In genomic region chr4:133213661-133214060, GRCm38 (mm10) we compare ENCODE assay signal across 9 mouse cellular contexts. TPM values are rescaled to one million over a fixed set of nuclear protein-coding genes. Genes with fewer than 3 reads are reported as not detected.
DNase-seq lines count a peak whose midpoint lies in the region; ATAC-seq and TF ChIP-seq lines count a peak whose summit lies in the region.
"Had no signal": no experiment of that assay in that cellular context is flagged by ENCODE, and none has a peak within 500 bp of the region (broad histone marks: within the 10 kb centered on the region; RNA-seq: fewer than 3 reads in every experiment).

No protein-coding gene starts in this region.

- no peak overlapping the region for H3K27ac ChIP-seq in embryonic facial prominence, embryonic 11.5 days (replicated peaks; ENCODE audit: low read depth, low read length)
- no peak overlapping the region for H3K27ac ChIP-seq in hindbrain, embryonic 14.5 days
- no peak overlapping the region for H3K27ac ChIP-seq in midbrain, postnatal 0 days (ENCODE audit: low read depth, low read length)

- H3K4me1 ChIP-seq in embryonic facial prominence, embryonic 11.5 days (ENCODE audit: control insufficient read depth, insufficient read depth, low read length): peaks cover 15% of the 10 kb centered on the region
- H3K4me1 ChIP-seq in hindbrain, embryonic 14.5 days (replicated peaks; ENCODE audit: control insufficient read depth, insufficient read depth, low read length): peaks cover 11% of the 10 kb centered on the region; the same call in 1 of the 2 replicates
- peaks cover 11% of the 10 kb centered on the region; the same call in 1 of the 2 replicates for H3K4me1 ChIP-seq in midbrain, postnatal 0 days (ENCODE audit: insufficient read depth, low read length)

- peak overlapping the region; percentile 99 for H3K4me2 ChIP-seq in embryonic facial prominence, embryonic 11.5 days (ENCODE audit: low read depth, low read length)
- H3K4me2 ChIP-seq in hindbrain, embryonic 14.5 days (replicated peaks): peak overlapping the region; percentile 99
- peak overlapping the region; percentile 96 for H3K4me2 ChIP-seq in midbrain, postnatal 0 days (ENCODE audit: low read depth, low read length, poor library complexity, severe bottlenecking)

- H3K36me3 ChIP-seq in embryonic facial prominence, embryonic 11.5 days (replicated peaks; ENCODE audit: control insufficient read depth, insufficient read depth, low read depth, low read length): no peaks in the 10 kb centered on the region
- no peaks in the 10 kb centered on the region for H3K36me3 ChIP-seq in hindbrain, embryonic 14.5 days (replicated peaks; ENCODE audit: control insufficient read depth, insufficient read depth)
- no peaks in the 10 kb centered on the region for H3K36me3 ChIP-seq in midbrain, postnatal 0 days (ENCODE audit: insufficient read depth, low read length)

- no peak for TF ChIP-seq CTCF in midbrain, postnatal 0 days (IDR thresholded peaks at IDR 0.05)

- H3K9ac ChIP-seq in embryonic facial prominence, embryonic 11.5 days (replicated peaks; ENCODE audit: low read length): no peak overlapping the region
- no peak overlapping the region for H3K9ac ChIP-seq in hindbrain, embryonic 14.5 days
- H3K9ac ChIP-seq in midbrain, postnatal 0 days (replicated peaks; ENCODE audit: low read length, poor library complexity, severe bottlenecking): 0 out of 2 replicates have a peak overlapping the region, but pooled peaks have one; percentile 76

- no peak overlapping the region for H3K4me3 ChIP-seq in embryonic facial prominence, embryonic 11.5 days (ENCODE audit: low read depth, low read length)
- peak overlapping the region; percentile 71; the same call in 1 of the 2 replicates for H3K4me3 ChIP-seq in hindbrain, embryonic 14.5 days (replicated peaks; ENCODE audit: low read length)
- H3K4me3 ChIP-seq in midbrain, postnatal 0 days (ENCODE audit: low read depth, low read length): peak overlapping the region; percentile 74; the same call in 1 of the 2 replicates

- DNase-seq in kidney, postnatal 10 days: peak; percentile 8
- no peak for DNase-seq in kidney, postnatal 4 days
- no peak for DNase-seq in embryonic facial prominence, embryonic 11.5 days (ENCODE audit: low spot score)
- DNase-seq in hindbrain, embryonic 14.5 days (ENCODE audit: low spot score): no peak
- no peak for DNase-seq in midbrain, postnatal 0 days (ENCODE audit: low spot score)
- no peak for DNase-seq in frontal cortex, postnatal 25 days (ENCODE audit: low spot score in 2 of 2)
- DNase-seq in left cerebral cortex, postnatal 36 days (ENCODE audit: low spot score in 2 of 2): no peak
- DNase-seq in frontal cortex, postnatal 36 days (ENCODE audit: low spot score in 2 of 2): no peak

- no peak for ATAC-seq in embryonic facial prominence, embryonic 11.5 days (replicated peaks; ENCODE audit: insufficient number of reproducible peaks, low FRiP score, low TSS enrichment, low read depth)
- ATAC-seq in hindbrain, embryonic 14.5 days (ENCODE audit: low FRiP score): no peak
- no peak for ATAC-seq in midbrain, postnatal 0 days (ENCODE audit: low FRiP score)

- no peaks in the 10 kb centered on the region for H3K9me3 ChIP-seq in embryonic facial prominence, embryonic 11.5 days (replicated peaks; ENCODE audit: control insufficient read depth, low read length)
- H3K9me3 ChIP-seq in hindbrain, embryonic 14.5 days (ENCODE audit: control insufficient read depth, low read length): no peaks in the 10 kb centered on the region
- H3K9me3 ChIP-seq in midbrain, postnatal 0 days (ENCODE audit: low read length): no peaks in the 10 kb centered on the region

- peaks cover 22% of the 10 kb centered on the region for H3K27me3 ChIP-seq in embryonic facial prominence, embryonic 11.5 days (ENCODE audit: control insufficient read depth, insufficient read depth, low read length)
- H3K27me3 ChIP-seq in hindbrain, embryonic 14.5 days (ENCODE audit: control insufficient read depth, insufficient read depth, low read length): peaks cover 30% of the 10 kb centered on the region; the same call in 1 of the 2 replicates
- H3K27me3 ChIP-seq in midbrain, postnatal 0 days (ENCODE audit: insufficient read depth, low read length): no peaks in the 10 kb centered on the region; the same call in 1 of the 2 replicates

- WGBS in embryonic facial prominence, embryonic 11.5 days: 6% methylated on average over 10 of the region's 10 CpGs
- WGBS in hindbrain, embryonic 14.5 days: 12% methylated on average over 10 of the region's 10 CpGs
- 15% methylated on average over 10 of the region's 10 CpGs for WGBS in midbrain, postnatal 0 days

- intact Hi-C loops in left cerebral cortex, postnatal 36 days (cut with DNase I): loop anchor here (5.0 to 10.0 kb wide), 2 partner anchors 201 to 269 kb away; partner anchors contain the start of gene Ahdc1

RNA-seq across cellular contexts. Expression of gene Gpr3, which starts 1.3 kb away (rescaled TPM):
- polyA plus RNA-seq in embryonic facial prominence, embryonic 11.5 days (2014; fragmentation: Nextera tagmentation; extraction: Ambion mirVana): 0.18 and 0.48 TPM in 2 replicates
- 1.5 and 2.3 TPM in 2 replicates for polyA plus RNA-seq in hindbrain, embryonic 14.5 days (2014; fragmentation: Nextera tagmentation; extraction: Ambion mirVana)
- 3.2 and 10.8 TPM in 2 replicates for total RNA-seq in midbrain, postnatal 0 days (2014; rRNA removed)
- 3.9 and 4.5 TPM in 2 replicates for polyA plus RNA-seq in midbrain, postnatal 0 days (2015; fragmentation: Nextera tagmentation; extraction: Ambion mirVana)
- total RNA-seq in left cerebral cortex, postnatal 36 days (2021): 1 to 10 TPM; 8.1 to 8.5 TPM

RNA-seq across cellular contexts. Expression of gene Cd164l2, which starts 1.7 kb away (rescaled TPM):
- polyA plus RNA-seq in embryonic facial prominence, embryonic 11.5 days (2014; fragmentation: Nextera tagmentation; extraction: Ambion mirVana): 1.1 and 2.0 TPM in 2 replicates
- 2.2 TPM in 2 replicates for polyA plus RNA-seq in hindbrain, embryonic 14.5 days (2014; fragmentation: Nextera tagmentation; extraction: Ambion mirVana)
- 3.9 and 5.9 TPM in 2 replicates for total RNA-seq in midbrain, postnatal 0 days (2014; rRNA removed)
- 10.6 and 11.0 TPM in 2 replicates for polyA plus RNA-seq in midbrain, postnatal 0 days (2015; fragmentation: Nextera tagmentation; extraction: Ambion mirVana)
- 1 to 10 TPM; 4.9 to 10.0 TPM for total RNA-seq in left cerebral cortex, postnatal 36 days (2021)
- total RNA-seq: MEL had no signal

RNA-seq across cellular contexts. Expression of gene Map3k6, which starts 27.0 kb away (rescaled TPM):
- polyA plus RNA-seq in embryonic facial prominence, embryonic 11.5 days (2014; fragmentation: Nextera tagmentation; extraction: Ambion mirVana): 1.8 and 1.9 TPM in 2 replicates
- 1.7 and 3.0 TPM in 2 replicates for polyA plus RNA-seq in hindbrain, embryonic 14.5 days (2014; fragmentation: Nextera tagmentation; extraction: Ambion mirVana)
- 7.6 and 8.3 TPM in 2 replicates for total RNA-seq in midbrain, postnatal 0 days (2014; rRNA removed)
- 2.8 and 4.1 TPM in 2 replicates for polyA plus RNA-seq in midbrain, postnatal 0 days (2015; fragmentation: Nextera tagmentation; extraction: Ambion mirVana)
- total RNA-seq in left cerebral cortex, postnatal 36 days (2021): 1 to 10 TPM; 6.8 to 8.1 TPM

RNA-seq across cellular contexts. Expression of gene Sytl1, which starts 49.3 kb away (rescaled TPM):
- polyA plus RNA-seq in embryonic facial prominence, embryonic 11.5 days (2014; fragmentation: Nextera tagmentation; extraction: Ambion mirVana): 1.1 and 1.2 TPM in 2 replicates
- polyA plus RNA-seq in hindbrain, embryonic 14.5 days (2014; fragmentation: Nextera tagmentation; extraction: Ambion mirVana): 0.26 and 0.43 TPM in 2 replicates
- total RNA-seq in midbrain, postnatal 0 days (2014; rRNA removed): 1.6 TPM in 1 of 2 replicates, not detected in the other
- 0.21 and 0.26 TPM in 2 replicates for polyA plus RNA-seq in midbrain, postnatal 0 days (2015; fragmentation: Nextera tagmentation; extraction: Ambion mirVana)
- total RNA-seq in left cerebral cortex, postnatal 36 days (2021): 1 to 10 TPM; 2.2 to 2.3 TPM
